Mouse (Mus musculus) embryo, embryonic 10 days (tissue): ENCODE results near the gene Dnajc28.
A peak's percentile ranks its signal among the peaks of the same experiment; 100 is the strongest.
"Not testable (repeated sequence)": the region's sequence is repeated elsewhere in the genome, so short reads cannot be mapped to it uniquely, and the experiment has no call there.

Experiments used
- DNase-seq: peaks from one replicate; pipeline ENCODE4 v3.0.0-alpha.2; 2015; ENCODE audit warnings: low spot score

Gene Dnajc28

GRCm38 (mm10) chr16:91618511-91619501 is at the start of gene Dnajc28:
Dnajc28 (minus strand) TSS chr16:91619026.
- peak; percentile 84 for DNase-seq

GRCm38 (mm10) chr16:91663795-91664194 is 45.0 kb upstream of the Dnajc28 start:
- no peak for DNase-seq

- no peak for DNase-seq
Measured at GRCm38 (mm10) chr16:91662336-91662735, 43.5 kb upstream of the Dnajc28 start.

GRCm38 (mm10) chr16:91661397-91661796 is 42.6 kb upstream of the Dnajc28 start:
- DNase-seq = no peak

GRCm38 (mm10) chr16:91659798-91660197 is 41.0 kb upstream of the Dnajc28 start:
- no peak for DNase-seq

- no peak for DNase-seq
Measured at GRCm38 (mm10) chr16:91658471-91658870, 39.6 kb upstream of the Dnajc28 start.

GRCm38 (mm10) chr16:91657285-91657684 is 38.5 kb upstream of the Dnajc28 start:
- DNase-seq = no peak

GRCm38 (mm10) chr16:91655285-91655684 is 36.5 kb upstream of the Dnajc28 start:
- DNase-seq = no peak

- DNase-seq = no peak
Measured at GRCm38 (mm10) chr16:91652191-91652590, 33.4 kb upstream of the Dnajc28 start.

GRCm38 (mm10) chr16:91649781-91650180 is 31.0 kb upstream of the Dnajc28 start:
- DNase-seq = no peak

- DNase-seq = no peak
Measured at GRCm38 (mm10) chr16:91649246-91649645, 30.4 kb upstream of the Dnajc28 start.

- peak; percentile 77 for DNase-seq
Measured at GRCm38 (mm10) chr16:91648220-91648550, 29.4 kb upstream of the Dnajc28 start.

- peak; percentile 99 for DNase-seq
Measured at GRCm38 (mm10) chr16:91647461-91648219, 28.8 kb upstream of the Dnajc28 start, which contains the start of gene Son. Son (plus strand) TSS chr16:91647506.

GRCm38 (mm10) chr16:91646681-91647419 is 28.0 kb upstream of the Dnajc28 start, which contains the start of gene Gart:
Gart (minus strand) TSS chr16:91646952.
- peak; percentile 94 for DNase-seq

- DNase-seq = peak; percentile 42
Measured at GRCm38 (mm10) chr16:91645995-91646602, 27.3 kb upstream of the Dnajc28 start.

GRCm38 (mm10) chr16:91645420-91645819 is 26.6 kb upstream of the Dnajc28 start:
- DNase-seq = not testable (repeated sequence)

GRCm38 (mm10) chr16:91644901-91645300 is 26.1 kb upstream of the Dnajc28 start:
- no peak for DNase-seq

GRCm38 (mm10) chr16:91640171-91640570 is 21.3 kb upstream of the Dnajc28 start:
- no peak for DNase-seq

GRCm38 (mm10) chr16:91639636-91640035 is 20.8 kb upstream of the Dnajc28 start:
- no peak for DNase-seq

- DNase-seq = no peak
Measured at GRCm38 (mm10) chr16:91639161-91639560, 20.3 kb upstream of the Dnajc28 start.

GRCm38 (mm10) chr16:91633641-91634040 is 14.8 kb upstream of the Dnajc28 start:
- DNase-seq = no peak

GRCm38 (mm10) chr16:91632940-91633339 is 14.1 kb upstream of the Dnajc28 start:
- DNase-seq = no peak
